Mouse (Mus musculus) lung, postnatal 14 days (tissue): ENCODE results near the gene Cav3.

ENCODE experiments used
- DNase-seq: peaks from one replicate; pipeline ENCODE4 v3.0.0; 2021

Gene Cav3

DNA sequence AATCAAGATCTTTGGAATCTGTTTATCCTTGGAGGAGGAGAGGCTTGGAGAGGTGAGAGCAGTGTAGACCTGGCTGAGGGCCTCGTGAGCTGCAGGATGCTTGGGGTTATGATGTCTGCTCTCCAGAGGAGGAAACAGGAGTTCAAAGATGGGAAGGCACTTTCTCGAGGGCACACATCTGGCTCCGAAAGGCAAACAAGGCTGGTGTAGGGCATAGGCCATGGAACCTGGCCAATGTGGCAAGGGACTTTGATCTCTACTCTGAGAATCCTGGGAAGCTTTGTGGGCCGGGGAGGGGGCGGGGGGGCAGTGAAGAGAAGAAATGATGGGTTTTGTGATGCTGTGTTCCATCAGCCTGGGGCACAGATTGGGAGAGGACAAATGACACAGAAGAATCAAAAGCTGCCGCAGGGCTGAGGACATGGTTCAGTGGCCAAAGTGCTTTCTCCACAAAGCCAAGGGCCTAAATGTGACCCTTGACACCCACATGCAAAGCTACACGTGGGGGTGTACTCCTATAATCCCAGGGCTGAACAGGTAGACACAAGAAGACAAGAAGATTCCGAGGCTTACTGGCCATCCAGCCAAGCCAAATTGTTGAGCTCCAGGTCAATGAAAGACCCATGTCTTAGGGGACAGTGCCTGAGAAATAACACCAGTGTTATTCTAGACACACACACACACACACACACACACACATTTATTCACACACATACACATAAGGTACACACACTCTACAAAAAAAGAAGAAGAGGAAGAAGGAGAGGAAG lies 37.2 kb downstream of the Cav3 start:
- DNase-seq = no peak

DNA sequence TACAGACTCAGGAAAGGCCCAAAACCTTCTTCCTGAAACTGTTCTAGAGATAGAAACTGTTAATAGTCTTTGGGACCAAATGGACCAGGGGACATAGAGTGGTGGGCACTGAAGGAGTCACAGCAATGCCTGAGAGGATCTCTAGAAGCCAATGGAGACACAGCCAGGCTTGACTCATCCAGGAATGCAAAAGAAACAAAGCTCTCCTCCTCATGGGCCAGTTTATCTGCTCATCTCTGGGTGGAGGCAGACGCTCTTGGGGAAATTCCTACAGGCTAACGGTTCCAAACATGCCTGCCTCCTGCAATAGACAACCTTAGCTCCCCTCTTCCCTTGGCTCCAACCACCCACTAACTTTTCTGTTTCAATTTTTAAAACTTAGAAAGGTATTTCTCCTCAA lies 38.2 kb downstream of the Cav3 start:
- no peak for DNase-seq

- no peak for DNase-seq
These were observed 39.4 kb downstream of the Cav3 start for GRCm38 (mm10) chr6:112498716-112499115.

DNA sequence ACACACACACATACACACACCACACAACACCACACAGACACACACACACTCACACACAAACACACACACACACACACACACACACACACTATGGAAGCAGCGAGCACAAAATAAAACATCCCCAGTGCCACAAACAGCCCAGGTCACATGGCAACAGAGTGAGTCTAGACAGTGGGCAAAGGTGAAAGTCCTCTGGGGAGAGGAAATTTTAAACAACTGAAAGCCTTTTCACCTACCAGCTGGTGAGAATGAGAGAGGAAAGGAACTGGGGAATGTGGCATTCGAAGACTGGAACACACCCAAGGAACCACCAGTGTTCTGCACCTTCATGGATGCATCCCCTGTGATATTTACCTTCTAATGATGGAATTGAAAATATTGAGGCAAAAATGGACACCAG lies 40.2 kb downstream of the Cav3 start:
- no peak for DNase-seq

- DNase-seq = peak; percentile 29
These were observed 41.9 kb downstream of the Cav3 start for GRCm38 (mm10) chr6:112501156-112501555.

- no peak for DNase-seq
These were observed 48.3 kb downstream of the Cav3 start for GRCm38 (mm10) chr6:112507617-112508016.

DNA sequence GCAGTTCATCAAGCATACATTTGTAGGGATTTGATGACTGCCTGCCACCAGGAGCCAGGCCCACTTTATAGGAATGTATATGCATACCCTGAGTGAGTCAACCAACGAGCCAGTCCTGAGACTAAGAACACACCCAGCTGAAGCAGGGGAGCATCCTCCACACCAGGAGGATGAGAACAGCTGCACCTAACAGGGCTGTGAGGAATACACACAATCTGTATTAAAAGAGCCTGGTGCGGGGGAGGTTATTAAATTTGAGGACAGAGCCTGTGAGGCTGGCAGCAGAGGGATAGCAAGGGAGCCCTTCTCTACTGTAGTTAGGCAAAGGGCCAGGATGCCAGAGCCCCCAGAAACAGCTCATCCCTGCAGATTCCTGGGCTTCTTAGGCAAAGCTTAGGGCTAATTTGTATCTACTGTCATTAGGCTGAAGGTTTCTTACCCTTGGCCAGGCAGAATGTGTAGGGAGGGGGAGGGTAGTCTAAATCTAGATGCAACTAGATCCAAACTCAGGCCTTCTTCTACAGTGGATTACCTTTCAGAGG lies 50.4 kb downstream of the Cav3 start:
- no peak for DNase-seq

- no peak for DNase-seq
These were observed 51.0 kb downstream of the Cav3 start for GRCm38 (mm10) chr6:112510346-112510745.

DNA sequence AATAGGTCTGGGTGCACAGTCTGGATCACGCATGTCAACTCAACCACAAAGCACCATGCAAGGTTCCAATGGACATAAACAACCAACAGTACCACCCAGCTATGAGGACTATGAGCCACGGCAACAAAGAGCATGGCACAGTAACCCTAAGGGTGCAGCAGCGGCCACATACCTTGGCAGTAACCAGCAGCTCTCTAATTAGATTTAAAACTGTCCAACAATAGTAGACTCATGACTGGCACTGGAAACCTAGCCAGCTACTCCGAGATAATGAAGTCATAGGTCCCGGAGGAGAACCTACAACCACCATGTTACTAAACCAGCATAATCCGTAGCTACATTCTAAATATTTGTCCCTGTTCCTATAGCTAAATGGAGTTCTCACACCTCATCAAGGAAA lies 55.3 kb downstream of the Cav3 start:
- DNase-seq = no peak

- no peak for DNase-seq
These were observed 57.2 kb downstream of the Cav3 start for GRCm38 (mm10) chr6:112516496-112516895.

GRCm38 (mm10) chr6:112517572-112517971 lies 58.3 kb downstream of the Cav3 start:
- DNase-seq = no peak

DNA sequence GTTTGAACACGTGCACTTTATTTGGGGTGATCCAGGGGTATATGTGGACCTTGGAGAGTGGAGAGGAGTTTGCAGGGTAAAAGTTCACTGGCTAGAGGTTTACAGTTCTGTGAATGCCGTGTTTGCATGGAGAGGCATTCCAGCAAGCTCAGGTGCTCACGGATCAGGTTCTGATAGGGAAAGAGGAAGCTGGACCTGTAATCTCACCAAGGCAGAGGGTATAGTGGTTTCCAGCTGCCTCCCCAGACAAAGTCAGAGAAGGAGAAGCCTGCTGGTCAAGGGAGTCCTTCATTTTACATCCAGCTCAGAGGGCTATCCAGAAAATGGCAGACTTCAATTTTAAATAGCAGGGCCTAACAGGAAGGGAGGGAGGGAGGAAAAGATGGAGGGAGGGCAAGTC lies 58.7 kb downstream of the Cav3 start:
- DNase-seq = no peak
